Mouse (Mus musculus) neural tube, embryonic 14.5 days (tissue): ENCODE measurements at regions not wholly inside any gene's neighbourhood (a gene's known extent, or its start where the extent isn't known, plus 50 kb on each side); places are given as distances from the start of the nearest gene placed in this dataset.
A peak's percentile ranks its signal among the peaks of the same experiment; 100 is the strongest.
"Not testable (repeated sequence)": the region's sequence is repeated elsewhere in the genome, so short reads cannot be mapped to it uniquely, and the experiment has no call there.

ENCODE experiments used
- ATAC-seq: fragments of 200-750 bp; cut with Nextera tagmentation; 2 replicates; pipeline ENCODE4 v1.8.0; 2017; ENCODE audit warnings: low read depth, mild to moderate bottlenecking, moderate TSS enrichment, moderate library complexity
- H3K27ac ChIP-seq: fragments of 300-500 bp; sonication (generic); 2 replicates; pipeline ENCODE4 v1.5.1; 2014; ENCODE audit warnings: low read depth, mild to moderate bottlenecking, control low read depth, low read length, moderate library complexity, mixed read lengths
- H3K27me3 ChIP-seq: fragments of 300-500 bp; sonication (generic); 2 replicates; pipeline ENCODE4 v1.6.1; 2014; ENCODE audit warnings: low read length; ENCODE audit not compliant: control insufficient read depth, insufficient read depth
- H3K36me3 ChIP-seq: fragments of 300-500 bp; sonication (generic); 2 replicates; pipeline ENCODE4 v1.6.1; 2014; ENCODE audit warnings: low read length, mixed read lengths; ENCODE audit not compliant: control insufficient read depth, insufficient read depth
- H3K4me1 ChIP-seq: fragments of 300-500 bp; sonication (generic); 2 replicates; pipeline ENCODE4 v1.6.1; 2014; ENCODE audit warnings: low read length; ENCODE audit not compliant: control insufficient read depth, insufficient read depth
- H3K4me2 ChIP-seq: fragments of 300-500 bp; sonication (generic); 2 replicates; pipeline ENCODE4 v1.6.1; 2014; ENCODE audit warnings: mild to moderate bottlenecking, low read depth, low read length, control low read depth
- H3K4me3 ChIP-seq: fragments of 300-500 bp; sonication (generic); 2 replicates; pipeline ENCODE4 v1.5.1; 2014; ENCODE audit warnings: low read depth, low read length, control low read depth, mixed read lengths
- H3K9ac ChIP-seq: fragments of 300-500 bp; sonication (generic); replicated peaks from 2 replicates; pipeline ENCODE4 v1.6.1; 2014; ENCODE audit warnings: low read depth, mild to moderate bottlenecking, control low read depth, low read length, mixed read lengths
- H3K9me3 ChIP-seq: fragments of 300-500 bp; sonication (generic); 2 replicates; pipeline ENCODE4 v1.6.1; 2016; ENCODE audit warnings: low read length; ENCODE audit not compliant: control insufficient read depth
- WGBS: fragments of 180-500 bp; shearing (Covaris S2); extraction: QIAGEN DNeasy Blood & Tissue Kit; methylation state at CpG from one replicate; pipeline ENCODE4 v1.1.7; 2014; 5-methylcytosine and 5-hydroxymethylcytosine counted together

GRCm38 (mm10) chr5:76081379-76081778 lies 58.7 kb upstream of the Srd5a3 start:
- H3K9ac ChIP-seq, H3K27me3 ChIP-seq, ATAC-seq, H3K4me3 ChIP-seq, H3K4me2 ChIP-seq, H3K36me3 ChIP-seq, H3K27ac ChIP-seq, H3K4me1 ChIP-seq, H3K9me3 ChIP-seq: not testable (repeated sequence)
- 90% methylated on average over 2 of the region's 2 CpGs for WGBS

- WGBS, result 67% methylated on average over 8 of the region's 8 CpGs
- 0 out of 2 replicates have a peak, but pooled peaks cover 3% of the 10 kb centered on the region for H3K4me1 ChIP-seq
- H3K9ac ChIP-seq, result no peak overlapping the region
- H3K36me3 ChIP-seq, result no peaks in the 10 kb centered on the region
- no peak overlapping the region for H3K27ac ChIP-seq
- H3K9me3 ChIP-seq, result no peaks in the 10 kb centered on the region
- H3K4me2 ChIP-seq, result no peak overlapping the region
- ATAC-seq, result no peak
- no peak overlapping the region for H3K4me3 ChIP-seq
- no peaks in the 10 kb centered on the region for H3K27me3 ChIP-seq
These were observed 59.6 kb upstream of the Srd5a3 start for GRCm38 (mm10) chr5:76080429-76080828.

- ATAC-seq, result no peak
- WGBS, result 71% methylated on average over 11 of the region's 11 CpGs
These were observed 60.7 kb upstream of the Srd5a3 start for GRCm38 (mm10) chr5:76079204-76080025.

GRCm38 (mm10) chr5:76078485-76078884 lies 61.6 kb upstream of the Srd5a3 start:
- 100% methylated on average over 1 of the region's 1 CpGs for WGBS
- Histone ChIP-seq H3K9me3 (no peaks in the 10 kb centered on the region), H3K9ac (no peak overlapping the region), H3K4me2 (no peak overlapping the region), H3K27me3 (no peaks in the 10 kb centered on the region), H3K4me3 (no peak overlapping the region), H3K4me1 (peaks cover 6% of the 10 kb centered on the region; the same call in 1 of the 2 replicates), H3K27ac (no peak overlapping the region), H3K36me3 (no peaks in the 10 kb centered on the region)
- no peak for ATAC-seq

More at GRCm38 (mm10) chr5:76079204-76080025, 60.7 kb upstream of the Srd5a3 start:
- Histone ChIP-seq H3K9ac (no peak overlapping the region), H3K27ac (0 out of 2 replicates have a peak overlapping the region, but pooled peaks have one; percentile 22), H3K4me2 (no peak overlapping the region), H3K4me3 (no peak overlapping the region), H3K4me1 (peaks cover 6% of the 10 kb centered on the region; the same call in 1 of the 2 replicates), H3K27me3 (no peaks in the 10 kb centered on the region), H3K36me3 (no peaks in the 10 kb centered on the region), H3K9me3 (no peaks in the 10 kb centered on the region)

GRCm38 (mm10) chr5:76076283-76076682 lies 63.8 kb upstream of the Srd5a3 start:
- H3K4me2 ChIP-seq, result no peak overlapping the region
- no peak overlapping the region for H3K27ac ChIP-seq
- H3K9me3 ChIP-seq, result no peaks in the 10 kb centered on the region
- ATAC-seq, result no peak
- H3K36me3 ChIP-seq, result no peaks in the 10 kb centered on the region
- H3K4me1 ChIP-seq, result peaks cover 6% of the 10 kb centered on the region; the same call in 1 of the 2 replicates
- H3K27me3 ChIP-seq, result no peaks in the 10 kb centered on the region
- no peak overlapping the region for H3K4me3 ChIP-seq
- 85% methylated on average over 7 of the region's 7 CpGs for WGBS
- no peak overlapping the region for H3K9ac ChIP-seq

- no peaks in the 10 kb centered on the region for H3K27me3 ChIP-seq
- H3K4me1 ChIP-seq, result peaks cover 6% of the 10 kb centered on the region; the same call in 1 of the 2 replicates
- H3K36me3 ChIP-seq, result no peaks in the 10 kb centered on the region
- H3K27ac ChIP-seq, result no peak overlapping the region
- H3K4me3 ChIP-seq, result no peak overlapping the region
- 13% methylated on average over 8 of the region's 8 CpGs for WGBS
- H3K9me3 ChIP-seq, result no peaks in the 10 kb centered on the region
- no peak for ATAC-seq
- 0 out of 2 replicates have a peak overlapping the region, but pooled peaks have one; percentile 3 for H3K4me2 ChIP-seq
- H3K9ac ChIP-seq, result 0 out of 2 replicates have a peak overlapping the region, but pooled peaks have one; percentile 22
These were observed 64.7 kb upstream of the Srd5a3 start for GRCm38 (mm10) chr5:76075401-76075800.

- no peaks in the 10 kb centered on the region for H3K9me3 ChIP-seq
- 68% methylated on average over 3 of the region's 3 CpGs for WGBS
These were observed 72.2 kb upstream of the Srd5a3 start for GRCm38 (mm10) chr5:76067881-76068280.

GRCm38 (mm10) chr5:76067231-76067630 lies 72.8 kb upstream of the Srd5a3 start:
- WGBS, result 73% methylated on average over 10 of the region's 10 CpGs
- H3K4me2 ChIP-seq, result no peak overlapping the region
- no peaks in the 10 kb centered on the region for H3K4me1 ChIP-seq
- no peaks in the 10 kb centered on the region for H3K27me3 ChIP-seq
- no peaks in the 10 kb centered on the region for H3K36me3 ChIP-seq
- H3K9ac ChIP-seq, result no peak overlapping the region
- no peak overlapping the region for H3K4me3 ChIP-seq
- H3K9me3 ChIP-seq, result no peaks in the 10 kb centered on the region
- no peak for ATAC-seq
- no peak overlapping the region for H3K27ac ChIP-seq

More at GRCm38 (mm10) chr5:76067881-76068280, 72.2 kb upstream of the Srd5a3 start:
- no peak overlapping the region for H3K9ac ChIP-seq
- no peaks in the 10 kb centered on the region for H3K27me3 ChIP-seq
- H3K4me3 ChIP-seq, result no peak overlapping the region
- H3K4me1 ChIP-seq, result no peaks in the 10 kb centered on the region
- ATAC-seq, result no peak
- no peak overlapping the region for H3K27ac ChIP-seq
- H3K36me3 ChIP-seq, result no peaks in the 10 kb centered on the region
- no peak overlapping the region for H3K4me2 ChIP-seq

GRCm38 (mm10) chr5:76065789-76066188 lies 74.3 kb upstream of the Srd5a3 start:
- no peak for ATAC-seq
- no peak overlapping the region for H3K4me2 ChIP-seq
- H3K4me3 ChIP-seq, result no peak overlapping the region
- H3K36me3 ChIP-seq, result no peaks in the 10 kb centered on the region
- 76% methylated on average over 4 of the region's 4 CpGs for WGBS
- H3K4me1 ChIP-seq, result no peaks in the 10 kb centered on the region
- no peaks in the 10 kb centered on the region for H3K9me3 ChIP-seq
- no peaks in the 10 kb centered on the region for H3K27me3 ChIP-seq
- H3K9ac ChIP-seq, result no peak overlapping the region
- no peak overlapping the region for H3K27ac ChIP-seq
